23 mouse cellular contexts compared by ENCODE assay signal in genomic region chr1:179832710-179833240, GRCm38 (mm10). TPM values are rescaled to one million over a fixed set of nuclear protein-coding genes. Genes with fewer than 3 reads are reported as not detected.
"Had no signal": no experiment of that assay in that cellular context is flagged by ENCODE, and none has a peak within 500 bp of the region (broad histone marks: within the 10 kb centered on the region; RNA-seq: fewer than 3 reads in every experiment).

No protein-coding gene starts in this region.

- H3K27me3 ChIP-seq: liver, embryonic 15.5 days; lung, embryonic 15.5 days; midbrain, embryonic 13.5 days; midbrain, embryonic 15.5 days; neural tube, embryonic 12.5 days; stomach, embryonic 15.5 days had no signal

- ATAC-seq: liver, postnatal 0 days; lung, postnatal 0 days; midbrain, embryonic 13.5 days; midbrain, embryonic 15.5 days had no signal

- H3K4me3 ChIP-seq: liver, embryonic 15.5 days; lung, embryonic 15.5 days; midbrain, embryonic 13.5 days; midbrain, embryonic 15.5 days; neural tube, embryonic 12.5 days; stomach, embryonic 15.5 days had no signal

- H3K36me3 ChIP-seq: liver, embryonic 15.5 days; lung, embryonic 15.5 days; midbrain, embryonic 13.5 days; midbrain, embryonic 15.5 days; neural tube, embryonic 12.5 days; stomach, embryonic 15.5 days had no signal

- H3K4me1 ChIP-seq: lung, embryonic 15.5 days; midbrain, embryonic 13.5 days; midbrain, embryonic 15.5 days; neural tube, embryonic 12.5 days; stomach, embryonic 15.5 days had no signal

- H3K9me3 ChIP-seq: liver, embryonic 15.5 days; lung, embryonic 15.5 days; midbrain, embryonic 15.5 days; neural tube, embryonic 12.5 days; stomach, embryonic 15.5 days had no signal

- H3K4me2 ChIP-seq: liver, embryonic 15.5 days; lung, embryonic 15.5 days; midbrain, embryonic 11.5 days; midbrain, embryonic 13.5 days; midbrain, embryonic 15.5 days; neural tube, embryonic 12.5 days; stomach, embryonic 15.5 days had no signal

- DNase-seq: liver, postnatal 0 days; lung, adult 2 months; lung, postnatal 14 days; lung, postnatal 36 days; right cerebral cortex, postnatal 25 days; right cerebral cortex, postnatal 4 days; spleen, adult 18-20 months; thymus, adult 2 months; thymus, postnatal 25 days; thymus, postnatal 4 days had no signal

- H3K27ac ChIP-seq: liver, embryonic 15.5 days; lung, embryonic 15.5 days; midbrain, embryonic 13.5 days; midbrain, embryonic 15.5 days; neural tube, embryonic 12.5 days; stomach, embryonic 15.5 days; stomach, postnatal 0 days had no signal

- H3K9ac ChIP-seq: liver, embryonic 15.5 days; liver, postnatal 0 days; lung, embryonic 15.5 days; midbrain, embryonic 13.5 days; midbrain, embryonic 15.5 days; neural tube, embryonic 12.5 days; stomach, embryonic 15.5 days had no signal

RNA-seq across cellular contexts. Expression of gene Gm10518, which starts 29.6 kb away (rescaled TPM):
- total RNA-seq: midbrain, postnatal 0 days; monocyte, adult 5-6 weeks had no signal
- polyA plus RNA-seq: lung, adult 2 months; lung, embryonic 15.5 days; lung, postnatal 0 days; midbrain, postnatal 0 days; small intestine, adult 2 months; thymus, adult 2 months; urinary bladder, adult 2 months had no signal
